Mouse (Mus musculus): ENCODE data around the gene Scarf1. TPM values are rescaled to one million over a fixed set of nuclear protein-coding genes. Genes with fewer than 3 reads are reported as not detected.

The Scarf1 gene
- polyA plus RNA-seq, 1 experiment from 2014 or later: 17.7 TPM

DNA sequence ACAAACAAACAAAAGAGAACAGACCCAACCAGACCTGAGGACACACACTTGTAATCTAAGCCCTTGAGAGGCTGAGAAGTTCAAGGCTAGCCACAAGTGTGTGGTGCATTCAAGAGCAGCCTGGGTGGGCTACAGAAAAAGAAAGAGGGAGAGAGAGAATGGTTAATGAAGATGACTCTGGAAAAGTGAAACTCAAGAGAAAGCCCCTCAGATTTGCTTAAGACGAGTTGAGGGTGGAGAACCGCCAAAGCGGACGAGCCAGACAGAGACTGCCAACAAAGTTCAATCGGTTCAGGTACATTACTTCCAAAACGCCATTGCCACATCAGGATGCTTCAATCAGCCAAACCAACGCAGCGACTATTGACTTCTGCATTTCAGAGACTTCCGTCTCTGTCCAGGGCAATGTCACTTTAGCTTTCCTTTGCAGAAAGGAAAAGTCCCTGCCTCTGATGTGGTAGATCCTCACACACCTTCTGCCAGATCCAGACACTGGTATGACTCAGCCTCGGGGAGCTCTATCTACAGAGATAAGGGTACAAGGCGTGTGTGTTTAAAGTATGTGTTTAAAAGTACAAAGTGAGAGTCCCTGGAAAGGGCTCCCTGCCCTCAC lies 40.8 kb upstream of the Scarf1 start:
- Histone ChIP-seq H3K27me3 (ENCODE audit: control insufficient read depth, insufficient read depth, low read depth, low read length) (no peaks in the 10 kb centered on the region), H3K4me1 (replicated peaks; ENCODE audit: control insufficient read depth, insufficient read depth, low read length) (peaks cover 2% of the 10 kb centered on the region; the same call in 1 of the 2 replicates), H3K4me3 (ENCODE audit: low read length) (no peak overlapping the region), H3K9ac (ENCODE audit: low read length) (no peak overlapping the region), H3K36me3 (ENCODE audit: control insufficient read depth, insufficient read depth, low read length) (no peaks in the 10 kb centered on the region), H3K27ac (ENCODE audit: low read length) (no peak overlapping the region), H3K4me2 (ENCODE audit: low read depth, low read length) (no peak overlapping the region), H3K9me3 (ENCODE audit: control insufficient read depth, low read length) (no peaks in the 10 kb centered on the region)
- no peak for ATAC-seq (ENCODE audit: low read depth)
- WGBS: 60% methylated on average over 11 of the region's 11 CpGs

DNA sequence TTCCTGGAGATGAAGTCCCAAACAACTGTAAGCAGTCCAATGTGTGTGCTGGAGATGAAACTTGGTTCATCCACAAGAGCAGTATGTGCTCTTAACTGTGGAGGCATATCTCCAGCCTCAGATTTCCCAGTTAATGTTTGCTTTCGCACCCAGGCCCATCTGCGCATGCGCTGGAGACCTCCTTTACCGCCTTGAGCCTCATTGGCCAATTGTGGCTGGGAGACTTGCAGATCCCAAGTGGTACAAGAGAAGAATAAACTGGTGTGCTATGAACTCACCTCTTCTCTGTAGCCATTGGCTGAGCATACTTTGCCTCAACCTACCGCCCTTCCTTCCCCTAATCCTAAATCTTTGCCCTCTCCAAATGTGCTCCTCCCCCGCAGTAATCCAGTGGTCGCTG lies 40.0 kb upstream of the Scarf1 start:
- Histone ChIP-seq H3K27ac (ENCODE audit: low read length) (no peak overlapping the region), H3K4me1 (replicated peaks; ENCODE audit: control insufficient read depth, insufficient read depth, low read length) (no peaks in the 10 kb centered on the region), H3K4me3 (ENCODE audit: low read length) (no peak overlapping the region), H3K9me3 (ENCODE audit: control insufficient read depth, low read length) (no peaks in the 10 kb centered on the region), H3K9ac (ENCODE audit: low read length) (no peak overlapping the region), H3K27me3 (ENCODE audit: control insufficient read depth, insufficient read depth, low read depth, low read length) (no peaks in the 10 kb centered on the region), H3K4me2 (ENCODE audit: low read depth, low read length) (no peak overlapping the region), H3K36me3 (ENCODE audit: control insufficient read depth, insufficient read depth, low read length) (no peaks in the 10 kb centered on the region)
- 61% methylated on average over 7 of the region's 7 CpGs for WGBS
- no peak for ATAC-seq (ENCODE audit: low read depth)

- 21% methylated on average over 3 of the region's 3 CpGs for WGBS
- Histone ChIP-seq H3K9ac (ENCODE audit: low read length) (no peak overlapping the region), H3K4me2 (ENCODE audit: low read depth, low read length) (peak overlapping the region; percentile 40), H3K27me3 (ENCODE audit: control insufficient read depth, insufficient read depth, low read depth, low read length) (no peaks in the 10 kb centered on the region), H3K4me3 (ENCODE audit: low read length) (no peak overlapping the region; the same call in 1 of the 2 replicates), H3K36me3 (ENCODE audit: control insufficient read depth, insufficient read depth, low read length) (peaks cover 16% of the 10 kb centered on the region), H3K27ac (ENCODE audit: low read length) (no peak overlapping the region), H3K9me3 (ENCODE audit: control insufficient read depth, low read length) (no peaks in the 10 kb centered on the region), H3K4me1 (replicated peaks; ENCODE audit: control insufficient read depth, insufficient read depth, low read length) (peaks cover 8% of the 10 kb centered on the region)
- peak; percentile 27 for ATAC-seq (ENCODE audit: low read depth)
Observed at GRCm38 (mm10) chr11:75486192-75486591, 27.1 kb upstream of the Scarf1 start.

DNA sequence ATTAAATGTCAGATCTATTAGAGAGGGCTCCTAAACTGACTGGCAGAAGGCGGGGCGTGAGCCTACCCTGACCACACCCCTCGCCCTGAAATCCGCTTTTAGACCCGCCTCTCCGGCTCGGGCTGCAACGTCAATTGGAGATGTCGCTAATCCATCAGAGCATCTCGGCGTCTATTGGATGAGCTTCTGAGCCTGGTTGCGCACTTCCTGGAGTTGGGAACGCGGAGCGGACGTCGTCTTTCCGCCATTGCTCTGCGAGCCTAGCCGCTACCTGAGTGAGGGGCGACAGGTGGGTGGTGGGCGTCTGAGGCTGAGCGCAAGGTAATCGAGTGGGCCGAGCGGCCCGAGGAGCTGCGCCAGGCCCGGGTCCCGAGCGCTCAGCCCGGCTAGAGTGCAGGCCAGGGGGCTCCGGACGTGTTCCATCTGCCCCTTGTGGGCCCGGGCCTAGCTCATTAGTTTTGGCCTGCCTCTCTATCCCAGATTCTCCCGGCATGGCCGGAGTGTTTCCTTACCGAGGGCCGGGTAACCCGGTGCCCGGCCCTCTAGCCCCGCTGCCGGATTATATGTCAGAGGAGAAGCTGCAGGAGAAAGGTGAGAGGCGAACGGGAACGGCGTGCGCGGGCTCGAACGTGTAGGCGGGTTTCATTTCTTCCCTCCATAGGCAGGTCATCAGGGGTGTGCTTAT lies 26.6 kb upstream of the Scarf1 start, which contains the start of gene Prpf8:
Prpf8 (plus strand) TSS at position 216 of the 685 bp plus-strand sequence.
- no peaks in the 10 kb centered on the region for H3K27me3 ChIP-seq (ENCODE audit: control insufficient read depth, insufficient read depth, low read depth, low read length)
- peaks cover 8% of the 10 kb centered on the region for H3K4me1 ChIP-seq (replicated peaks; ENCODE audit: control insufficient read depth, insufficient read depth, low read length)

DNA sequence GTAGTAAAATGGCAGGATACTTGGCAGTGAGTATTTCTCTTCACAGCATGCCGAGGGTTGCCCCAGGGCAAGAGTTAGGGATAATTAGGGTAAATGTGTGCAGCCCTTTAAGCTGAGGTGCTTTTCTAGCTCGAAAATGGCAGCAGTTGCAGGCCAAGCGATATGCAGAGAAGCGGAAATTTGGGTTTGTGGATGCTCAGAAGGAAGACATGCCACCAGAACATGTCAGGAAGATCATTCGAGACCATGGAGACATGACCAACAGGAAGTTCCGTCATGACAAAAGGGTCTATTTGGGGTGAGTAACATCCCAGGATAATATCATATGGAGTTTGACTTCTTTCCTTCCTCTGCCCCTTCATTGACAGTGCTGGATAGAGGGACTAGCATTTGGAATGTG lies 25.8 kb upstream of the Scarf1 start:
- peak overlapping the region; percentile 97 for H3K4me3 ChIP-seq (ENCODE audit: low read length)
- H3K9ac ChIP-seq (ENCODE audit: low read length): peak overlapping the region; percentile 98
- no peaks in the 10 kb centered on the region for H3K9me3 ChIP-seq (ENCODE audit: control insufficient read depth, low read length)
- H3K27ac ChIP-seq (ENCODE audit: low read length): no peak overlapping the region
- no peak for ATAC-seq (ENCODE audit: low read depth)
- peak overlapping the region; percentile 96 for H3K4me2 ChIP-seq (ENCODE audit: low read depth, low read length)
- WGBS: 36% methylated on average over 6 of the region's 6 CpGs
- peaks cover 28% of the 10 kb centered on the region for H3K36me3 ChIP-seq (ENCODE audit: control insufficient read depth, insufficient read depth, low read length)
- peaks cover 8% of the 10 kb centered on the region for H3K4me1 ChIP-seq (replicated peaks; ENCODE audit: control insufficient read depth, insufficient read depth, low read length)
- H3K27me3 ChIP-seq (ENCODE audit: control insufficient read depth, insufficient read depth, low read depth, low read length): no peaks in the 10 kb centered on the region

More for the DNA sequence above, 26.6 kb upstream of the Scarf1 start, which contains the start of gene Prpf8:
- H3K9me3 ChIP-seq (ENCODE audit: control insufficient read depth, low read length): no peaks in the 10 kb centered on the region
- peak; percentile 100 for ATAC-seq (ENCODE audit: low read depth)
- peak within 1 kb of the TSS; percentile 96 for H3K4me2 ChIP-seq (ENCODE audit: low read depth, low read length)
- H3K36me3 ChIP-seq (ENCODE audit: control insufficient read depth, insufficient read depth, low read length): peaks cover 20% of the 10 kb centered on the region
- H3K4me3 ChIP-seq (ENCODE audit: low read length): peak within 1 kb of the TSS; percentile 97
- under 1% methylated on average over 52 of the region's 52 CpGs for WGBS
- H3K9ac ChIP-seq (ENCODE audit: low read length): peak within 1 kb of the TSS; percentile 98
- H3K27ac ChIP-seq (ENCODE audit: low read length): peak within 1 kb of the TSS; percentile 66

DNA sequence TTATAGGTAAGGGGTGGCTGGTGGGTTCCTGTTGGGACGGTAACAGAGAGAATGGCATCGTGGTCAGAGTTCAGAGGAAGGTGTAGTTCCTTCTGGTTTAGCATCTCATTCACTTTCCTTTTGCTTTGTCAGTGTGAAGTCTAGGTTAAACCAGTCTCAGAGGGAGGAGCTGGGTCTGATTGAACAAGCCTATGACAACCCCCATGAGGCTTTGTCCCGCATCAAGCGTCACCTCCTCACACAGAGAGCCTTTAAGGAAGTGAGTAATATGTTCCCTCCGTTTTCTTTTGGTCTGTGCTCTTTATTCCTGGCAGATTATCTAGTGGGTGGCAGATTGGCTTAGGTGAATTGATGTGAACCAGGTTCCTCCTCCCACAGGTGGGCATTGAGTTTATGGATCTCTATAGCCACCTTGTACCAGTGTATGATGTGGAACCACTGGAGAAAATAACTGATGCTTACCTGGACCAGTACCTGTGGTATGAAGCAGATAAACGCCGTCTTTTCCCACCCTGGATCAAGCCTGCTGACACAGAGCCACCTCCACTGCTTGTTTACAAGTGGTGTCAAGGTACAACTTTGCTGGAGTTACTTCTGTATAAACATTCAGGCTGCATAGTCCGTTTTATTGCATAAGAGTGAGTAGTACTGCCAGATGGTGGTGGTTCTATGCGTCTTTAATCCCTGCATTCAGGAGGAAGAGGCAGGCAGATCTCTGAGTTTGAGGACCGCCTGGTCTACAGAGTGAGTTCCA lies 18.9 kb upstream of the Scarf1 start:
- peaks cover 88% of the 10 kb centered on the region for H3K36me3 ChIP-seq (ENCODE audit: control insufficient read depth, insufficient read depth, low read length)
- no peak overlapping the region for H3K4me3 ChIP-seq (ENCODE audit: low read length)
- ATAC-seq (ENCODE audit: low read depth): no peak
- 89% methylated on average over 10 of the region's 10 CpGs for WGBS
- no peaks in the 10 kb centered on the region for H3K4me1 ChIP-seq (replicated peaks; ENCODE audit: control insufficient read depth, insufficient read depth, low read length)
- H3K9ac ChIP-seq (ENCODE audit: low read length): no peak overlapping the region
- H3K27ac ChIP-seq (ENCODE audit: low read length): no peak overlapping the region
- H3K9me3 ChIP-seq (ENCODE audit: control insufficient read depth, low read length): no peaks in the 10 kb centered on the region
- H3K4me2 ChIP-seq (ENCODE audit: low read depth, low read length): no peak overlapping the region
- no peaks in the 10 kb centered on the region for H3K27me3 ChIP-seq (ENCODE audit: control insufficient read depth, insufficient read depth, low read depth, low read length)

GRCm38 (mm10) chr11:75498126-75498525 lies 15.2 kb upstream of the Scarf1 start:
- ATAC-seq (ENCODE audit: low read depth): no peak
- Histone ChIP-seq H3K27me3 (ENCODE audit: control insufficient read depth, insufficient read depth, low read depth, low read length) (no peaks in the 10 kb centered on the region), H3K36me3 (ENCODE audit: control insufficient read depth, insufficient read depth, low read length) (peaks cover 87% of the 10 kb centered on the region), H3K4me1 (replicated peaks; ENCODE audit: control insufficient read depth, insufficient read depth, low read length) (no peaks in the 10 kb centered on the region), H3K9ac (ENCODE audit: low read length) (no peak overlapping the region), H3K27ac (ENCODE audit: low read length) (no peak overlapping the region), H3K4me2 (ENCODE audit: low read depth, low read length) (no peak overlapping the region), H3K4me3 (ENCODE audit: low read length) (no peak overlapping the region), H3K9me3 (ENCODE audit: control insufficient read depth, low read length) (no peaks in the 10 kb centered on the region)
- 81% methylated on average over 1 of the region's 1 CpGs for WGBS

DNA sequence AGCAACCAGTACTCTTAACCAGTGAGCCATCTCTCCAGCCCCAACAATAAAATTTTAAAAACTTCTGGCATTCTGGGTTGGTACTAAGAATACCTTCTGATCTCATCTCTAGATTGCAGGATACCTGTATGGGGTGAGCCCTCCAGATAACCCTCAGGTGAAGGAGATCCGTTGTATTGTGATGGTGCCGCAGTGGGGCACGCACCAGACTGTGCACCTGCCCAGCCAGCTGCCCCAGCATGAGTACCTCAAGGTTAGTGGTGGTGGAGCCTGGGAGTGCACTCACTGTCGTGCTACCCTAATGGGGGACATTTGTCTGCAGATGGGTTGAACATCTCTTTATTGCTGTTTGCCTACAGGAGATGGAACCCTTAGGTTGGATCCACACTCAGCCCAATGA lies 5.2 kb upstream of the Scarf1 start:
- Histone ChIP-seq H3K4me3 (ENCODE audit: low read length) (no peak overlapping the region), H3K27ac (ENCODE audit: low read length) (no peak overlapping the region), H3K4me1 (replicated peaks; ENCODE audit: control insufficient read depth, insufficient read depth, low read length) (peaks cover 17% of the 10 kb centered on the region), H3K9ac (ENCODE audit: low read length) (no peak overlapping the region), H3K36me3 (ENCODE audit: control insufficient read depth, insufficient read depth, low read length) (peaks cover 50% of the 10 kb centered on the region), H3K27me3 (ENCODE audit: control insufficient read depth, insufficient read depth, low read depth, low read length) (no peaks in the 10 kb centered on the region), H3K9me3 (ENCODE audit: control insufficient read depth, low read length) (no peaks in the 10 kb centered on the region), H3K4me2 (ENCODE audit: low read depth, low read length) (no peak overlapping the region)
- 93% methylated on average over 4 of the region's 4 CpGs for WGBS
- ATAC-seq (ENCODE audit: low read depth): no peak

- no peak for ATAC-seq (ENCODE audit: low read depth)
- no peak overlapping the region for H3K9ac ChIP-seq (ENCODE audit: low read length)
Observed at GRCm38 (mm10) chr11:75508904-75509303, 4.4 kb upstream of the Scarf1 start.

More at GRCm38 (mm10) chr11:75508904-75509303, 4.4 kb upstream of the Scarf1 start:
- no peak overlapping the region for H3K4me2 ChIP-seq (ENCODE audit: low read depth, low read length)
- no peak overlapping the region for H3K4me3 ChIP-seq (ENCODE audit: low read length)
- H3K27me3 ChIP-seq (ENCODE audit: control insufficient read depth, insufficient read depth, low read depth, low read length): no peaks in the 10 kb centered on the region
- H3K36me3 ChIP-seq (ENCODE audit: control insufficient read depth, insufficient read depth, low read length): peaks cover 45% of the 10 kb centered on the region
- H3K4me1 ChIP-seq (replicated peaks; ENCODE audit: control insufficient read depth, insufficient read depth, low read length): peaks cover 17% of the 10 kb centered on the region
- no peaks in the 10 kb centered on the region for H3K9me3 ChIP-seq (ENCODE audit: control insufficient read depth, low read length)
- WGBS: 66% methylated on average over 8 of the region's 8 CpGs
- no peak overlapping the region for H3K27ac ChIP-seq (ENCODE audit: low read length)

Measured in lung, embryonic 16.5 days (tissue).